Mouse (Mus musculus): ENCODE results near the gene Cped1.

Cped1 gene

GRCm38 (mm10) chr6:21985732-21986540 lies at the start of gene Cped1:
TSS of gene Cped1 (plus strand) at chr6:21985916.
- DNase-seq (ENCODE audit: extremely low spot score), result peak; percentile 61

- no peak for DNase-seq (ENCODE audit: extremely low spot score)
Observed at GRCm38 (mm10) chr6:21937981-21938635, 47.6 kb upstream of the Cped1 start.

- DNase-seq (ENCODE audit: extremely low spot score), result peak; percentile 96
Observed at GRCm38 (mm10) chr6:21949226-21949731, 36.4 kb upstream of the Cped1 start, which contains the start of gene Ing3. TSS of gene Ing3 (plus strand) at chr6:21949571.

- DNase-seq (ENCODE audit: extremely low spot score), result peak; percentile 96
Observed at GRCm38 (mm10) chr6:21949771-21950448, 35.8 kb upstream of the Cped1 start.

- DNase-seq (ENCODE audit: extremely low spot score), result no peak
Observed at GRCm38 (mm10) chr6:21950676-21951075, 35.0 kb upstream of the Cped1 start.

GRCm38 (mm10) chr6:21955468-21955867 lies 30.2 kb upstream of the Cped1 start:
- no peak for DNase-seq (ENCODE audit: extremely low spot score)

- DNase-seq (ENCODE audit: extremely low spot score), result no peak
Observed at GRCm38 (mm10) chr6:21958922-21959321, 26.8 kb upstream of the Cped1 start.

GRCm38 (mm10) chr6:21959909-21960308 lies 25.8 kb upstream of the Cped1 start:
- no peak for DNase-seq (ENCODE audit: extremely low spot score)

- DNase-seq (ENCODE audit: extremely low spot score), result no peak
Observed at GRCm38 (mm10) chr6:21977532-21977931, 8.2 kb upstream of the Cped1 start.

- DNase-seq (ENCODE audit: extremely low spot score), result no peak
Observed at GRCm38 (mm10) chr6:21981114-21981513, 4.6 kb upstream of the Cped1 start.

- peak; percentile 84 for DNase-seq (ENCODE audit: extremely low spot score)
Observed at GRCm38 (mm10) chr6:21984990-21985731, 555 bp upstream of the Cped1 start.

- DNase-seq (ENCODE audit: extremely low spot score), result peak; percentile 46
Observed at GRCm38 (mm10) chr6:21986660-21987331, 1.1 kb downstream of the Cped1 start.

- DNase-seq (ENCODE audit: extremely low spot score), result no peak
Observed at GRCm38 (mm10) chr6:21987554-21987953, 1.8 kb downstream of the Cped1 start.

- DNase-seq (ENCODE audit: extremely low spot score), result no peak
Observed at GRCm38 (mm10) chr6:21988296-21988695, 2.6 kb downstream of the Cped1 start.

- no peak for DNase-seq (ENCODE audit: extremely low spot score)
Observed at GRCm38 (mm10) chr6:21989081-21989480, 3.4 kb downstream of the Cped1 start.

- DNase-seq (ENCODE audit: extremely low spot score), result no peak
Observed at GRCm38 (mm10) chr6:21990181-21991135, 4.7 kb downstream of the Cped1 start.

GRCm38 (mm10) chr6:21991151-21991550 lies 5.4 kb downstream of the Cped1 start:
- DNase-seq (ENCODE audit: extremely low spot score), result no peak

GRCm38 (mm10) chr6:21993070-21993469 lies 7.4 kb downstream of the Cped1 start:
- no peak for DNase-seq (ENCODE audit: extremely low spot score)

- DNase-seq (ENCODE audit: extremely low spot score), result no peak
Observed at GRCm38 (mm10) chr6:21998131-21998530, 12.4 kb downstream of the Cped1 start.

- DNase-seq (ENCODE audit: extremely low spot score), result no peak
Observed at GRCm38 (mm10) chr6:21999025-21999424, 13.3 kb downstream of the Cped1 start.

Data from embryo, embryonic 9.5 days (tissue).